Mouse (Mus musculus): Measurements from ENCODE around the gene St7l. TPM values are rescaled to one million over a fixed set of nuclear protein-coding genes. Genes with fewer than 3 reads are reported as not detected.

St7l gene
- polyA plus RNA-seq (2012; rRNA removed): 4.5 and 5.3 TPM in 2 replicates

GRCm38 (mm10) chr3:104863786-104864650 is at the start of gene St7l, which contains the start of gene Capza1:
Gene St7l (plus strand): TSS chr3:104864005.
Gene Capza1 (minus strand): TSS chr3:104864505.
- H3K27ac ChIP-seq (ENCODE audit: insufficient read depth, low read length): peak within 1 kb of the TSS; percentile 99
- H3K36me3 ChIP-seq (ENCODE audit: control insufficient read depth, insufficient read depth, low read length): no peaks in the 10 kb centered on the region
- TF ChIP-seq CTCF (IDR thresholded peaks at IDR 0.05; ENCODE audit: extremely low read depth, insufficient read depth, insufficient read length, insufficient replicate concordance): no peak
- peak; percentile 95 for TF ChIP-seq POLR2A (IDR thresholded peaks at IDR 0.05; ENCODE audit: low read depth, low read length)
- DNase-seq (ENCODE audit: low read depth in 1 of 2, low spot score in 2 of 2): peak; percentile 71 to 87
- peaks cover 12% of the 10 kb centered on the region for H3K4me1 ChIP-seq (ENCODE audit: control insufficient read depth, insufficient read depth, insufficient read length)
- under 1% methylated on average over 43 of the region's 43 CpGs for WGBS
- peak within 1 kb of the TSS; percentile 87 for H3K4me3 ChIP-seq (ENCODE audit: extremely low read depth, insufficient read depth, insufficient read length)
- H3K27me3 ChIP-seq (ENCODE audit: control insufficient read depth, insufficient read depth, low read length): no peaks in the 10 kb centered on the region

- peaks cover 2% of the 10 kb centered on the region; the same call in 1 of the 2 replicates for H3K4me1 ChIP-seq (ENCODE audit: control insufficient read depth, insufficient read depth, insufficient read length)
- H3K27me3 ChIP-seq (ENCODE audit: control insufficient read depth, insufficient read depth, low read length): no peaks in the 10 kb centered on the region
- no peak overlapping the region for H3K27ac ChIP-seq (ENCODE audit: insufficient read depth, low read length)
- TF ChIP-seq POLR2A (IDR thresholded peaks at IDR 0.05; ENCODE audit: low read depth, low read length) (no peak), CTCF (IDR thresholded peaks at IDR 0.05; ENCODE audit: extremely low read depth, insufficient read depth, insufficient read length, insufficient replicate concordance) (no peak)
- no peak overlapping the region for H3K4me3 ChIP-seq (ENCODE audit: extremely low read depth, insufficient read depth, insufficient read length)
- H3K36me3 ChIP-seq (ENCODE audit: control insufficient read depth, insufficient read depth, low read length): no peaks in the 10 kb centered on the region
- WGBS: 90% methylated on average over 1 of the region's 1 CpGs
- DNase-seq (ENCODE audit: low read depth in 1 of 2, low spot score in 2 of 2): no peak
Observed at GRCm38 (mm10) chr3:104814746-104815145, 49.1 kb upstream of the St7l start.

GRCm38 (mm10) chr3:104815346-104815745 is 48.5 kb upstream of the St7l start:
- Histone ChIP-seq H3K4me1 (ENCODE audit: control insufficient read depth, insufficient read depth, insufficient read length) (peaks cover 2% of the 10 kb centered on the region; the same call in 1 of the 2 replicates), H3K27me3 (ENCODE audit: control insufficient read depth, insufficient read depth, low read length) (no peaks in the 10 kb centered on the region), H3K36me3 (ENCODE audit: control insufficient read depth, insufficient read depth, low read length) (no peaks in the 10 kb centered on the region), H3K27ac (ENCODE audit: insufficient read depth, low read length) (no peak overlapping the region), H3K4me3 (ENCODE audit: extremely low read depth, insufficient read depth, insufficient read length) (no peak overlapping the region)
- WGBS: 88% methylated on average over 2 of the region's 2 CpGs
- no peak for DNase-seq (ENCODE audit: low read depth in 1 of 2, low spot score in 2 of 2)
- TF ChIP-seq CTCF (IDR thresholded peaks at IDR 0.05; ENCODE audit: extremely low read depth, insufficient read depth, insufficient read length, insufficient replicate concordance) (no peak), POLR2A (IDR thresholded peaks at IDR 0.05; ENCODE audit: low read depth, low read length) (no peak)

- Histone ChIP-seq H3K4me1 (ENCODE audit: control insufficient read depth, insufficient read depth, insufficient read length) (peaks cover 2% of the 10 kb centered on the region; the same call in 1 of the 2 replicates), H3K36me3 (ENCODE audit: control insufficient read depth, insufficient read depth, low read length) (peaks cover 2% of the 10 kb centered on the region; the same call in 1 of the 2 replicates), H3K4me3 (ENCODE audit: extremely low read depth, insufficient read depth, insufficient read length) (no peak overlapping the region), H3K27ac (ENCODE audit: insufficient read depth, low read length) (no peak overlapping the region), H3K27me3 (ENCODE audit: control insufficient read depth, insufficient read depth, low read length) (no peaks in the 10 kb centered on the region)
- TF ChIP-seq CTCF (IDR thresholded peaks at IDR 0.05; ENCODE audit: extremely low read depth, insufficient read depth, insufficient read length, insufficient replicate concordance) (no peak), POLR2A (IDR thresholded peaks at IDR 0.05; ENCODE audit: low read depth, low read length) (no peak)
- 97% methylated on average over 7 of the region's 7 CpGs for WGBS
- no peak for DNase-seq (ENCODE audit: low read depth in 1 of 2, low spot score in 2 of 2)
Observed at GRCm38 (mm10) chr3:104816130-104816529, 47.7 kb upstream of the St7l start.

GRCm38 (mm10) chr3:104817481-104817990 is 46.3 kb upstream of the St7l start:
- TF ChIP-seq POLR2A (IDR thresholded peaks at IDR 0.05; ENCODE audit: low read depth, low read length): no peak
- no peaks in the 10 kb centered on the region; the same call in 1 of the 2 replicates for H3K4me1 ChIP-seq (ENCODE audit: control insufficient read depth, insufficient read depth, insufficient read length)
- H3K27ac ChIP-seq (ENCODE audit: insufficient read depth, low read length): peak overlapping the region; percentile 84
- DNase-seq (ENCODE audit: low read depth in 1 of 2, low spot score in 2 of 2): peak in 1 of 2 experiments; percentile 44
- H3K36me3 ChIP-seq (ENCODE audit: control insufficient read depth, insufficient read depth, low read length): peaks cover 7% of the 10 kb centered on the region; the same call in 1 of the 2 replicates
- peak overlapping the region; percentile 93 for H3K4me3 ChIP-seq (ENCODE audit: extremely low read depth, insufficient read depth, insufficient read length)
- under 1% methylated on average over 46 of the region's 46 CpGs for WGBS
- no peaks in the 10 kb centered on the region for H3K27me3 ChIP-seq (ENCODE audit: control insufficient read depth, insufficient read depth, low read length)

- Histone ChIP-seq H3K36me3 (ENCODE audit: control insufficient read depth, insufficient read depth, low read length) (peaks cover 7% of the 10 kb centered on the region; the same call in 1 of the 2 replicates), H3K27me3 (ENCODE audit: control insufficient read depth, insufficient read depth, low read length) (no peaks in the 10 kb centered on the region), H3K4me3 (ENCODE audit: extremely low read depth, insufficient read depth, insufficient read length) (peak within 1 kb of the TSS; percentile 93), H3K4me1 (ENCODE audit: control insufficient read depth, insufficient read depth, insufficient read length) (no peaks in the 10 kb centered on the region; the same call in 1 of the 2 replicates), H3K27ac (ENCODE audit: insufficient read depth, low read length) (peak within 1 kb of the TSS; percentile 84)
- under 1% methylated on average over 39 of the region's 40 CpGs for WGBS
- DNase-seq (ENCODE audit: low read depth in 1 of 2, low spot score in 2 of 2): peak in 1 of 2 experiments; percentile 70
- TF ChIP-seq CTCF (IDR thresholded peaks at IDR 0.05; ENCODE audit: extremely low read depth, insufficient read depth, insufficient read length, insufficient replicate concordance) (no peak), POLR2A (IDR thresholded peaks at IDR 0.05; ENCODE audit: low read depth, low read length) (no peak)
Observed at GRCm38 (mm10) chr3:104817991-104818748, 45.6 kb upstream of the St7l start, which contains the start of gene Mov10. Gene Mov10 (minus strand): TSS chr3:104818563.
